Mouse (Mus musculus): ENCODE measurements at regions not wholly inside any gene's neighbourhood (a gene's known extent, or its start where the extent isn't known, plus 50 kb on each side); places are given as distances from the start of the nearest gene placed in this dataset.

GRCm38 (mm10) chr7:71092825-71093224, 258.5 kb downstream of the Gm10295 start:
- H3K9ac ChIP-seq (ENCODE audit: low read depth, low read length): no peak overlapping the region
- H3K27me3 ChIP-seq (replicated peaks; ENCODE audit: control insufficient read depth, insufficient read depth, low read length): no peaks in the 10 kb centered on the region
- no peak for ATAC-seq
- H3K36me3 ChIP-seq (ENCODE audit: control insufficient read depth, insufficient read depth, low read length): no peaks in the 10 kb centered on the region
- H3K4me2 ChIP-seq (ENCODE audit: low read depth, low read length): no peak overlapping the region
- no peaks in the 10 kb centered on the region for H3K9me3 ChIP-seq (ENCODE audit: control insufficient read depth, low read length)
- H3K4me1 ChIP-seq (ENCODE audit: control insufficient read depth, insufficient read depth, low read length): no peaks in the 10 kb centered on the region
- no peak overlapping the region for H3K4me3 ChIP-seq (ENCODE audit: low read length)
- no peak overlapping the region for H3K27ac ChIP-seq (ENCODE audit: low read length)

GRCm38 (mm10) chr7:71092301-71092700, 259.0 kb downstream of the Gm10295 start:
- H3K4me1 ChIP-seq (ENCODE audit: control insufficient read depth, insufficient read depth, low read length): no peaks in the 10 kb centered on the region
- no peak for ATAC-seq
- no peak overlapping the region for H3K4me3 ChIP-seq (ENCODE audit: low read length)
- no peaks in the 10 kb centered on the region for H3K9me3 ChIP-seq (ENCODE audit: control insufficient read depth, low read length)
- H3K27me3 ChIP-seq (replicated peaks; ENCODE audit: control insufficient read depth, insufficient read depth, low read length): no peaks in the 10 kb centered on the region
- no peak overlapping the region for H3K4me2 ChIP-seq (ENCODE audit: low read depth, low read length)
- 38% methylated on average over 3 of the region's 3 CpGs for WGBS
- no peak overlapping the region for H3K27ac ChIP-seq (ENCODE audit: low read length)
- H3K36me3 ChIP-seq (ENCODE audit: control insufficient read depth, insufficient read depth, low read length): no peaks in the 10 kb centered on the region
- H3K9ac ChIP-seq (ENCODE audit: low read depth, low read length): no peak overlapping the region

- Histone ChIP-seq H3K9ac (ENCODE audit: low read depth, low read length) (no peak overlapping the region), H3K27me3 (replicated peaks; ENCODE audit: control insufficient read depth, insufficient read depth, low read length) (no peaks in the 10 kb centered on the region), H3K27ac (ENCODE audit: low read length) (no peak overlapping the region), H3K36me3 (ENCODE audit: control insufficient read depth, insufficient read depth, low read length) (no peaks in the 10 kb centered on the region), H3K9me3 (ENCODE audit: control insufficient read depth, low read length) (no peaks in the 10 kb centered on the region), H3K4me1 (ENCODE audit: control insufficient read depth, insufficient read depth, low read length) (no peaks in the 10 kb centered on the region), H3K4me3 (ENCODE audit: low read length) (no peak overlapping the region), H3K4me2 (ENCODE audit: low read depth, low read length) (no peak overlapping the region)
- 42% methylated on average over 14 of the region's 14 CpGs for WGBS
- no peak for ATAC-seq
Observed at GRCm38 (mm10) chr7:71064446-71065391, 286.6 kb downstream of the Gm10295 start.

GRCm38 (mm10) chr7:71050825-71051224, 300.5 kb downstream of the Gm10295 start:
- Histone ChIP-seq H3K27me3 (replicated peaks; ENCODE audit: control insufficient read depth, insufficient read depth, low read length) (no peaks in the 10 kb centered on the region), H3K4me3 (ENCODE audit: low read length) (no peak overlapping the region), H3K27ac (ENCODE audit: low read length) (no peak overlapping the region), H3K4me1 (ENCODE audit: control insufficient read depth, insufficient read depth, low read length) (no peaks in the 10 kb centered on the region), H3K36me3 (ENCODE audit: control insufficient read depth, insufficient read depth, low read length) (no peaks in the 10 kb centered on the region), H3K4me2 (ENCODE audit: low read depth, low read length) (no peak overlapping the region), H3K9me3 (ENCODE audit: control insufficient read depth, low read length) (no peaks in the 10 kb centered on the region), H3K9ac (ENCODE audit: low read depth, low read length) (no peak overlapping the region)
- 66% methylated on average over 2 of the region's 2 CpGs for WGBS
- no peak for ATAC-seq

GRCm38 (mm10) chr7:71047201-71047600, 304.1 kb downstream of the Gm10295 start:
- no peak overlapping the region for H3K9ac ChIP-seq (ENCODE audit: low read depth, low read length)
- WGBS: 47% methylated on average over 3 of the region's 3 CpGs

GRCm38 (mm10) chr7:71046596-71046995, 304.7 kb downstream of the Gm10295 start:
- Histone ChIP-seq H3K27me3 (replicated peaks; ENCODE audit: control insufficient read depth, insufficient read depth, low read length) (no peaks in the 10 kb centered on the region), H3K4me3 (ENCODE audit: low read length) (no peak overlapping the region), H3K36me3 (ENCODE audit: control insufficient read depth, insufficient read depth, low read length) (no peaks in the 10 kb centered on the region), H3K27ac (ENCODE audit: low read length) (no peak overlapping the region), H3K9ac (ENCODE audit: low read depth, low read length) (no peak overlapping the region), H3K9me3 (ENCODE audit: control insufficient read depth, low read length) (no peaks in the 10 kb centered on the region), H3K4me2 (ENCODE audit: low read depth, low read length) (no peak overlapping the region), H3K4me1 (ENCODE audit: control insufficient read depth, insufficient read depth, low read length) (no peaks in the 10 kb centered on the region)
- no peak for ATAC-seq
- 73% methylated on average over 1 of the region's 1 CpGs for WGBS

More at GRCm38 (mm10) chr7:71047201-71047600, 304.1 kb downstream of the Gm10295 start:
- Histone ChIP-seq H3K27me3 (replicated peaks; ENCODE audit: control insufficient read depth, insufficient read depth, low read length) (no peaks in the 10 kb centered on the region), H3K4me1 (ENCODE audit: control insufficient read depth, insufficient read depth, low read length) (no peaks in the 10 kb centered on the region), H3K27ac (ENCODE audit: low read length) (no peak overlapping the region), H3K4me3 (ENCODE audit: low read length) (no peak overlapping the region), H3K36me3 (ENCODE audit: control insufficient read depth, insufficient read depth, low read length) (no peaks in the 10 kb centered on the region), H3K4me2 (ENCODE audit: low read depth, low read length) (no peak overlapping the region), H3K9me3 (ENCODE audit: control insufficient read depth, low read length) (no peaks in the 10 kb centered on the region)
- no peak for ATAC-seq

GRCm38 (mm10) chr7:71043789-71044188, 307.5 kb downstream of the Gm10295 start:
- ATAC-seq: no peak
- WGBS: 63% methylated on average over 5 of the region's 5 CpGs
- H3K27ac ChIP-seq (ENCODE audit: low read length): no peak overlapping the region

GRCm38 (mm10) chr7:71043128-71043527, 308.2 kb downstream of the Gm10295 start:
- Histone ChIP-seq H3K4me2 (ENCODE audit: low read depth, low read length) (no peak overlapping the region), H3K36me3 (ENCODE audit: control insufficient read depth, insufficient read depth, low read length) (no peaks in the 10 kb centered on the region), H3K9ac (ENCODE audit: low read depth, low read length) (no peak overlapping the region), H3K4me3 (ENCODE audit: low read length) (no peak overlapping the region), H3K27ac (ENCODE audit: low read length) (no peak overlapping the region), H3K27me3 (replicated peaks; ENCODE audit: control insufficient read depth, insufficient read depth, low read length) (no peaks in the 10 kb centered on the region), H3K4me1 (ENCODE audit: control insufficient read depth, insufficient read depth, low read length) (no peaks in the 10 kb centered on the region), H3K9me3 (ENCODE audit: control insufficient read depth, low read length) (no peaks in the 10 kb centered on the region)
- WGBS: 62% methylated on average over 8 of the region's 8 CpGs
- ATAC-seq: no peak

More at GRCm38 (mm10) chr7:71043789-71044188, 307.5 kb downstream of the Gm10295 start:
- H3K4me1 ChIP-seq (ENCODE audit: control insufficient read depth, insufficient read depth, low read length): no peaks in the 10 kb centered on the region
- H3K27me3 ChIP-seq (replicated peaks; ENCODE audit: control insufficient read depth, insufficient read depth, low read length): no peaks in the 10 kb centered on the region
- no peaks in the 10 kb centered on the region for H3K9me3 ChIP-seq (ENCODE audit: control insufficient read depth, low read length)
- H3K4me3 ChIP-seq (ENCODE audit: low read length): no peak overlapping the region
- no peak overlapping the region for H3K9ac ChIP-seq (ENCODE audit: low read depth, low read length)
- no peaks in the 10 kb centered on the region for H3K36me3 ChIP-seq (ENCODE audit: control insufficient read depth, insufficient read depth, low read length)
- no peak overlapping the region for H3K4me2 ChIP-seq (ENCODE audit: low read depth, low read length)

GRCm38 (mm10) chr7:71041388-71041787, 309.9 kb downstream of the Gm10295 start:
- Histone ChIP-seq H3K4me2 (ENCODE audit: low read depth, low read length) (no peak overlapping the region), H3K9me3 (ENCODE audit: control insufficient read depth, low read length) (no peaks in the 10 kb centered on the region), H3K4me3 (ENCODE audit: low read length) (no peak overlapping the region), H3K4me1 (ENCODE audit: control insufficient read depth, insufficient read depth, low read length) (no peaks in the 10 kb centered on the region), H3K27ac (ENCODE audit: low read length) (no peak overlapping the region), H3K9ac (ENCODE audit: low read depth, low read length) (no peak overlapping the region), H3K36me3 (ENCODE audit: control insufficient read depth, insufficient read depth, low read length) (no peaks in the 10 kb centered on the region), H3K27me3 (replicated peaks; ENCODE audit: control insufficient read depth, insufficient read depth, low read length) (no peaks in the 10 kb centered on the region)
- no peak for ATAC-seq
- 84% methylated on average over 3 of the region's 3 CpGs for WGBS
